Mouse (Mus musculus): ENCODE results near the gene Gdf9.

DNA sequence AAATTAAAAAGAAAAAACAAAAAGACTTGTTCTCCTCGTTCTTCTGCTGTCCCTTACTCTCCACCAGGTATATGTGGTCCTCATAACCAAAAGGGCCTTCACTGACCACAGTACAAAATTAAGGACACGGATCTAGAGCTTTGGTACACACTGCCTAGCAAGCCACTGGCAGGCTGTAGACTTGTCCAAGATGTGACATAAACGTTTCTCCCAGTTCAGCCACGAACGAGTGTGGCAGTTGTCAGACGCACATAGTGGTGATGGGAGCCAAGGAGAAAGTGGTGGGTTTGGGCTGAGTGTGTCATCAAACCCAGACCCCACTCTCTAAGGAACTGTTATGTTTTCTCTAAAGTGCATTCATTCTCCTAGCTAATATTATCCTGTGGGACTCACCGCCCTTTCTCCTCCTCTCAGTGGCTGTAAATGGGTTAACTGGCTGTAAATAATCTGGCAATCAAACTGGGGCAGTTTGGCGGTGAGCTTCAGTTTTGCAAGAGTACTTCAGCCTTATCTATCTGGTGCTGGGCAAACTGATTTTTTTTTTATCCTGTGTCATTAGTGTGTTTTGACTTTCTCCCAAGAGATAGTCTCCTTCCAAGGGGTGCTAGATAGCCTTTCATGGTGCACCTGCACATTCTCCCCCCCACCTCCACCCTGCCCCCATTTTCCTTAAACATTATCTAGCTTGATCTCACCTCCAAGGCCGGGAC is 679 bp downstream of the Gdf9 start:
- TF ChIP-seq CTCF (IDR thresholded peaks at IDR 0.05; ENCODE audit: insufficient read depth, low read depth, low read length) = no peak
- TF ChIP-seq POLR2A (IDR thresholded peaks at IDR 0.05; ENCODE audit: insufficient read depth, low read depth, low read length) = no peak
